Mouse (Mus musculus) c-Kit-positive CD71-positive TER-119-negative erythroid progenitor cells, embryonic 14.5 days (primary cell): ENCODE results near the gene Ajm1.

ENCODE experiments used
- DNase-seq: peaks from one replicate; pipeline ENCODE4 v3.0.0-alpha.2; 2013; ENCODE audit warnings: low read depth

Ajm1 gene

DNA sequence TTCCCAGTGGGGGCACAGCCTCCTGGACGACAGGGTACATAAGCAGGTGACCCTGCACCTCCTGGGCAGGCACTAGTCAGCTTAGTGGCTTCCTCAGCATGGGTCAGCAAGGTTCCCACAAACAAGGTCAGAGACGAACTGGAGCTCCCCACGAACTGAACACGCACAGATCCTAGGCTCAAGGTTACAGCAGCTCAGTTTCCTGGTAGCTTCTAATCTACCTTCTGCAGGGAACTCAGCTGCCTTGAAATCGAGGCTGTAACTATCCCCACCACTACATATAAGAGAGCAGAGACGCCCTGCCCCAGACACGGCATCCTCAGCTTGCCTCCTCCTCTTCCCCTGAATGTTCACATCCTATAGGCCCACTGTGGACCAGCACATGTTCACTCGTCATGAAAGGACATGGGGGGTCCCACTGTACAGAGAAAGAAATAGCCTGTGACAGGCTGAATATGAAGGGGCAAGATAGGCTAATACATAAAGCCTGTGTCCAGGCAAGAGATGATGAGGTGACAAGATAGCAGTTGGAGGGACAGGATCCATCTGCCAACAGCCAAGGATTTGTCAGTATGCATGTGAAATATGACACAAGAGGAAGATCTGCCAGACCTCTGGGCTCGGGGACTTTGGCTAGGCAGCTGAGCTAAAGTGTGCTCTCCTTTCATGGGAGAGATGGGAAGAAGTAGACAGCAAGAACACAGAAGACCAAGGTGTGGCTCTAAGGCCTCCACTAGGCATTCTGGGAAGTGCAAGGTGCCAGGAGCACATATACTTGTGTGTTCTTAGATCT is 54.9 kb downstream of the Ajm1 start:
- no peak for DNase-seq
